Mouse (Mus musculus): ENCODE measurements around the gene Fes. TPM values are rescaled to one million over a fixed set of nuclear protein-coding genes. Genes with fewer than 3 reads are reported as not detected.

Fes gene
- total and polyA plus RNA-seq, 3 experiments, result 2.7 to 6.6 TPM; not detected in 1

DNA sequence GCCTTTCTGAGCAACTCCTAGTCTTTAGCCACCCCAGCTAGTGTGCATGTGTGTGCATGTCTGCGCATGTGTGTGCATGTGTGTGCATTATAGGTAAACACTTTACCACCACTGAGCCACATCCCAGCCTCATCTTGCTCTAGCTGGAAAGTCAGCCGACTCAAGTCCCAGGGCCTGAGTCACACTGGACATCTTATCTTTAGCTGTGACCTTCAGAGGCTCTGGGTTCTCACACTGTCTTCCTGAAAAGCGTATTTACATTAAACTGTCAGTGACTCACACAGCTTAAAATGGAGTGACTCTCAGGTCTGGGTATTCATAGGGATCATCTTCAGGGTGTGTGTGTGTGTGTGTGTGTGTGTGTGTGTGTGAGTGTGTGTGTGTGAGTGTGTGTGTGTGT is 47.8 kb upstream of the Fes start (continued):
- TF ChIP-seq USF2 (IDR thresholded peaks at IDR 0.05; ENCODE audit: borderline replicate concordance in 1 of 2, insufficient read depth in 1 of 2, low read depth in 1 of 2, low read length in 2 of 2) (no peak), RCOR1 (IDR thresholded peaks at IDR 0.05; ENCODE audit: low read depth, low read length) (no peak), MYB (IDR thresholded peaks at IDR 0.05; ENCODE audit: low read depth, low read length) (no peak), SIN3A (IDR thresholded peaks at IDR 0.05; ENCODE audit: low read length) (no peak), ELF1 (IDR thresholded peaks at IDR 0.05; ENCODE audit: low read depth, low read length) (no peak), ZNF384 (IDR thresholded peaks at IDR 0.05; ENCODE audit: low read depth, low read length) (no peak), BHLHE40 (IDR thresholded peaks at IDR 0.05; ENCODE audit: borderline replicate concordance, low read depth, low read length) (no peak), CTCF (IDR thresholded peaks at IDR 0.05 in 2 of 3, conservative IDR thresholded peaks at IDR 0.05 in 1 of 3; ENCODE audit: control insufficient read depth in 1 of 3, insufficient read depth in 1 of 3, low read depth in 2 of 3, low read length in 3 of 3, poor library complexity in 1 of 3, severe bottlenecking in 1 of 3) (no peak), POLR2AphosphoS2 (IDR thresholded peaks at IDR 0.05; ENCODE audit: low read length) (no peak)

DNA sequence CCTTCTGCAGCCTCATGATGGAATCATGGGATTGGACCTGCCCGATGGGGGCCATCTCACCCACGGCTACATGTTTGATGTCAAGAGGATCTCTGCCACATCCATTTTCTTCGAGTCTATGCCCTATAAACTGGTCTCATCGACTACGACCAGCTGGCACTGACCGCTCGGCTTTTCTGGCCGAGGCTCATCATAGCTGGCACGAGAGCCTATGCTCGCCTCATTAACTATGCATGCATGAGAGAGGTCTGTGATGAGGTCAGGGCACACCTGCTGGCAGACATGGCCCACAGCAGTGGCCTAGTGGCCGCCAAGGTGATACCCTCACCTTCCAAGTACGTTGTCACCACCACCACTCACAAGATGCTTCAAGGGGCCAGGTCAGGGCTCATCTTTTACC is 41.9 kb upstream of the Fes start:
- H3K4me1 ChIP-seq (ENCODE audit: control insufficient read depth in 1 of 2, insufficient read depth in 2 of 2, low read length in 2 of 2), result peaks cover 3 to 16% of the 10 kb centered on the region in 2 experiments
- no peak overlapping the region for H3K4me3 ChIP-seq (ENCODE audit: control insufficient read depth in 1 of 2, insufficient read depth in 1 of 2, low read depth in 2 of 2, low read length in 2 of 2)
- no peaks in the 10 kb centered on the region for H3K9me3 ChIP-seq (replicated peaks; ENCODE audit: insufficient read depth, low read length)
- TF ChIP-seq MYC (IDR thresholded peaks at IDR 0.05; ENCODE audit: low read depth, low read length) (no peak), UBTF (IDR thresholded peaks at IDR 0.05; ENCODE audit: borderline replicate concordance, insufficient read depth, low read depth, low read length) (no peak), USF1 (IDR thresholded peaks at IDR 0.05; ENCODE audit: low read depth, low read length) (no peak), RAD21 (IDR thresholded peaks at IDR 0.05; ENCODE audit: low read depth, low read length) (no peak), ZNF384 (IDR thresholded peaks at IDR 0.05; ENCODE audit: low read depth, low read length) (no peak), NELFE (IDR thresholded peaks at IDR 0.05; ENCODE audit: low read depth, low read length) (no peak), TAL1 (IDR thresholded peaks at IDR 0.05; ENCODE audit: low read length) (no peak), GATA1 (IDR thresholded peaks at IDR 0.05; ENCODE audit: low read depth, low read length) (no peak), EP300 (IDR thresholded peaks at IDR 0.05; ENCODE audit: low read depth in 1 of 2, low read length in 2 of 2) (no peak), POLR2AphosphoS5 (IDR thresholded peaks at IDR 0.05; ENCODE audit: borderline replicate concordance, low read depth, low read length) (no peak), E2F4 (IDR thresholded peaks at IDR 0.05; ENCODE audit: borderline replicate concordance, low read depth, low read length) (no peak), NRF1 (IDR thresholded peaks at IDR 0.05; ENCODE audit: insufficient read depth, low read depth, low read length, poor library complexity, severe bottlenecking) (no peak), MAX (IDR thresholded peaks at IDR 0.05; ENCODE audit: low read length) (no peak)
- H3K27ac ChIP-seq (ENCODE audit: control insufficient read depth, low read depth, low read length), result no peak overlapping the region
- no peaks in the 10 kb centered on the region for H3K79me2 ChIP-seq (ENCODE audit: control insufficient read depth, insufficient read depth, low read length, poor library complexity)
- peaks cover 0 to 6% of the 10 kb centered on the region in 2 experiments; a peak in 2 of 4 replicates for H3K36me3 ChIP-seq (ENCODE audit: control insufficient read depth in 1 of 2, insufficient read depth in 2 of 2, low read length in 2 of 2)
- H3K9ac ChIP-seq (ENCODE audit: control insufficient read depth, low read depth, low read length, poor library complexity, severe bottlenecking), result no peak overlapping the region
- no peak for DNase-seq (ENCODE audit: low read depth, low spot score)
- no peaks in the 10 kb centered on the region for H3K27me3 ChIP-seq (ENCODE audit: control insufficient read depth in 1 of 2, insufficient read depth in 2 of 2, low read length in 2 of 2)

All from MEL (cell line).